Mouse (Mus musculus) limb, embryonic 11.5 days (tissue): ENCODE measurements around the gene Arhgef1. TPM values are rescaled to one million over a fixed set of nuclear protein-coding genes. Genes with fewer than 3 reads are reported as not detected.

Source experiments
- ATAC-seq: fragments of 200-750 bp; cut with Nextera tagmentation; 2 replicates; pipeline ENCODE4 v1.8.0; 2017; ENCODE audit warnings: low read depth; ENCODE audit not compliant: insufficient number of reproducible peaks, low FRiP score, low TSS enrichment
- DNase-seq: peaks from one replicate; pipeline ENCODE4 v3.0.0-alpha.2; 2015; ENCODE audit warnings: low spot score
- H3K27ac ChIP-seq: fragments of 300-500 bp; sonication (generic); replicated peaks from 2 replicates; pipeline ENCODE4 v1.5.1; 2014; ENCODE audit warnings: low read depth, mild to moderate bottlenecking, low read length
- H3K27me3 ChIP-seq: fragments of 300-500 bp; sonication (generic); 2 replicates; pipeline ENCODE4 v1.6.1; 2014; ENCODE audit warnings: mild to moderate bottlenecking, low read length, mixed read lengths; ENCODE audit not compliant: control insufficient read depth, insufficient read depth
- H3K36me3 ChIP-seq: fragments of 300-500 bp; sonication (generic); 2 replicates; pipeline ENCODE4 v1.6.1; 2014; ENCODE audit warnings: mild to moderate bottlenecking, low read length, moderate library complexity, mixed read lengths; ENCODE audit not compliant: control insufficient read depth, insufficient read depth
- H3K4me1 ChIP-seq: fragments of 300-500 bp; sonication (generic); 2 replicates; pipeline ENCODE4 v1.6.1; 2014; ENCODE audit warnings: low read length, mixed read lengths; ENCODE audit not compliant: control insufficient read depth, insufficient read depth
- H3K4me2 ChIP-seq: fragments of 300-500 bp; sonication (generic); 2 replicates; pipeline ENCODE4 v1.6.1; 2014; ENCODE audit warnings: low read depth, mild to moderate bottlenecking, moderate library complexity; ENCODE audit not compliant: severe bottlenecking
- H3K4me3 ChIP-seq: fragments of 300-500 bp; sonication (generic); 2 replicates; pipeline ENCODE4 v1.5.1; 2014; ENCODE audit warnings: low read depth, low read length
- H3K9ac ChIP-seq: fragments of 300-500 bp; sonication (generic); 2 replicates; pipeline ENCODE4 v1.6.1; 2014; ENCODE audit warnings: mild to moderate bottlenecking, low read length
- H3K9me3 ChIP-seq: fragments of 300-500 bp; sonication (generic); 2 replicates; pipeline ENCODE4 v1.6.1; 2016; ENCODE audit warnings: low read length; ENCODE audit not compliant: control insufficient read depth
- WGBS: fragments of 180-500 bp; shearing (Covaris S2); extraction: QIAGEN DNeasy Blood & Tissue Kit; methylation state at CpG from one replicate; pipeline ENCODE4 v1.1.7; 2014; 5-methylcytosine and 5-hydroxymethylcytosine counted together
- polyA plus RNA-seq: library from polyadenylated mRNA; unstranded; fragments of >200 nt; fragmentation: Nextera tagmentation; extraction: Ambion mirVana; gene quantifications from 2 replicates; pipeline ENCODE4 v1.2.1, GENCODE M21; 2014

Gene Arhgef1
- polyA plus RNA-seq, 1 experiment from 2014 or later, result 69.9 TPM

- H3K27ac ChIP-seq, result no peak overlapping the region
- peak overlapping the region; percentile 66 for H3K4me2 ChIP-seq
- no peaks in the 10 kb centered on the region for H3K9me3 ChIP-seq
- no peak for ATAC-seq
- peaks cover 25% of the 10 kb centered on the region for H3K4me1 ChIP-seq
- no peak overlapping the region for H3K9ac ChIP-seq
- WGBS, result 20% methylated on average over 3 of the region's 3 CpGs
- H3K4me3 ChIP-seq, result peak overlapping the region; percentile 64
- H3K36me3 ChIP-seq, result 0 out of 2 replicates have a peak, but pooled peaks cover 2% of the 10 kb centered on the region
- peak; percentile 76 for DNase-seq
- H3K27me3 ChIP-seq, result no peaks in the 10 kb centered on the region
Measured at GRCm38 (mm10) chr7:24904936-24905335, 2.2 kb downstream of the Arhgef1 start.

GRCm38 (mm10) chr7:24906551-24906950, 3.8 kb downstream of the Arhgef1 start:
- ATAC-seq (no peak), DNase-seq (no peak)
- 21% methylated on average over 6 of the region's 6 CpGs for whole genome bisulfite sequencing
- Histone ChIP-seq H3K27me3 (no peaks in the 10 kb centered on the region), H3K9ac (no peak overlapping the region; the same call in 1 of the 2 replicates), H3K4me2 (peak overlapping the region; percentile 31; the same call in 1 of the 2 replicates), H3K36me3 (0 out of 2 replicates have a peak, but pooled peaks cover 2% of the 10 kb centered on the region), H3K27ac (peak overlapping the region; percentile 48; the same call in 1 of the 2 replicates), H3K9me3 (no peaks in the 10 kb centered on the region), H3K4me3 (no peak overlapping the region; the same call in 1 of the 2 replicates), H3K4me1 (peaks cover 25% of the 10 kb centered on the region)

- DNase-seq (peak; percentile 54), ATAC-seq (peak; percentile 7; the same call in 1 of the 2 replicates)
- Histone ChIP-seq H3K27me3 (no peaks in the 10 kb centered on the region), H3K36me3 (0 out of 2 replicates have a peak, but pooled peaks cover 2% of the 10 kb centered on the region), H3K4me3 (no peak overlapping the region; the same call in 1 of the 2 replicates), H3K9me3 (no peaks in the 10 kb centered on the region), H3K4me1 (peaks cover 23% of the 10 kb centered on the region), H3K4me2 (peak overlapping the region; percentile 31; the same call in 1 of the 2 replicates), H3K27ac (peak overlapping the region; percentile 48; the same call in 1 of the 2 replicates), H3K9ac (no peak overlapping the region)
- 13% methylated on average over 13 of the region's 13 CpGs for WGBS
Measured at GRCm38 (mm10) chr7:24907211-24907748, 4.6 kb downstream of the Arhgef1 start.

GRCm38 (mm10) chr7:24912480-24912879, 9.8 kb downstream of the Arhgef1 start:
- Histone ChIP-seq H3K27me3 (no peaks in the 10 kb centered on the region), H3K4me1 (peaks cover 4% of the 10 kb centered on the region), H3K36me3 (peaks cover 11% of the 10 kb centered on the region), H3K9ac (no peak overlapping the region; the same call in 1 of the 2 replicates), H3K4me3 (no peak overlapping the region), H3K9me3 (no peaks in the 10 kb centered on the region), H3K4me2 (no peak overlapping the region), H3K27ac (no peak overlapping the region)
- ATAC-seq (no peak), DNase-seq (no peak)
- WGBS, result 95% methylated on average over 14 of the region's 14 CpGs

GRCm38 (mm10) chr7:24918763-24919323, 16.1 kb downstream of the Arhgef1 start:
- 90% methylated on average over 20 of the region's 20 CpGs for WGBS
- Histone ChIP-seq H3K27ac (no peak overlapping the region), H3K27me3 (no peaks in the 10 kb centered on the region), H3K4me1 (no peaks in the 10 kb centered on the region), H3K4me3 (no peak overlapping the region), H3K9ac (no peak overlapping the region), H3K9me3 (no peaks in the 10 kb centered on the region), H3K36me3 (peaks cover 39% of the 10 kb centered on the region), H3K4me2 (no peak overlapping the region)
- peak; percentile 37; the same call in 1 of the 2 replicates for ATAC-seq
- no peak for DNase-seq

- WGBS, result 89% methylated on average over 9 of the region's 9 CpGs
- DNase-seq, result no peak
Measured at GRCm38 (mm10) chr7:24919728-24920127, 17.0 kb downstream of the Arhgef1 start.

GRCm38 (mm10) chr7:24930475-24930874, 27.8 kb downstream of the Arhgef1 start:
- 57% methylated on average over 6 of the region's 6 CpGs for WGBS
- H3K4me2 ChIP-seq, result no peak overlapping the region
- DNase-seq (no peak), ATAC-seq (no peak)
- H3K4me1 ChIP-seq, result no peaks in the 10 kb centered on the region
- no peak overlapping the region for H3K4me3 ChIP-seq
- peaks cover 7% of the 10 kb centered on the region; the same call in 1 of the 2 replicates for H3K36me3 ChIP-seq
- no peaks in the 10 kb centered on the region for H3K9me3 ChIP-seq
- H3K27ac ChIP-seq, result no peak overlapping the region
- H3K27me3 ChIP-seq, result peaks cover 60% of the 10 kb centered on the region
- H3K9ac ChIP-seq, result no peak overlapping the region

More at GRCm38 (mm10) chr7:24919728-24920127, 17.0 kb downstream of the Arhgef1 start:
- no peak overlapping the region for H3K4me2 ChIP-seq
- H3K27me3 ChIP-seq, result no peaks in the 10 kb centered on the region
- no peak overlapping the region for H3K4me3 ChIP-seq
- H3K4me1 ChIP-seq, result no peaks in the 10 kb centered on the region
- no peaks in the 10 kb centered on the region for H3K9me3 ChIP-seq
- H3K36me3 ChIP-seq, result peaks cover 46% of the 10 kb centered on the region
- ATAC-seq, result no peak
- no peak overlapping the region for H3K27ac ChIP-seq
- H3K9ac ChIP-seq, result no peak overlapping the region

GRCm38 (mm10) chr7:24931651-24932050, 28.9 kb downstream of the Arhgef1 start:
- H3K4me3 ChIP-seq, result no peak overlapping the region
- H3K4me1 ChIP-seq, result no peaks in the 10 kb centered on the region
- H3K27me3 ChIP-seq, result peaks cover 70% of the 10 kb centered on the region
- ATAC-seq (no peak), DNase-seq (peak; percentile 29)
- no peak overlapping the region for H3K4me2 ChIP-seq
- WGBS, result 0% methylated on average over 15 of the region's 15 CpGs
- no peak overlapping the region for H3K27ac ChIP-seq
- H3K9me3 ChIP-seq, result no peaks in the 10 kb centered on the region
- H3K36me3 ChIP-seq, result peaks cover 4% of the 10 kb centered on the region; the same call in 1 of the 2 replicates
- no peak overlapping the region for H3K9ac ChIP-seq
